Comparison of ENCODE assay signal across 8 mouse cellular contexts in genomic region chr10:127063913-127064870, GRCm38 (mm10). TPM values are rescaled to one million over a fixed set of nuclear protein-coding genes. Genes with fewer than 3 reads are reported as not detected.
DNase-seq lines count a peak whose midpoint lies in the region; ATAC-seq and TF ChIP-seq lines count a peak whose summit lies in the region.

No protein-coding gene starts in this region.

- intact Hi-C loops in gastrocnemius, adult 2 months (cut with DNase I), result no loop called here
- intact Hi-C loops in gastrocnemius, postnatal 36 days (cut with DNase I), result no loop called here

- H3K4me3 ChIP-seq in gastrocnemius, adult 2 months, result peak overlapping the region; percentile 92
- H3K4me3 ChIP-seq in hindbrain, embryonic 14.5 days (replicated peaks; ENCODE audit: low read length), result peak overlapping the region; percentile 75
- peak overlapping the region; percentile 75 for H3K4me3 ChIP-seq in midbrain, embryonic 16.5 days (ENCODE audit: low read depth, low read length)

- peak overlapping the region; percentile 93 for H3K9ac ChIP-seq in hindbrain, embryonic 14.5 days
- peak overlapping the region; percentile 84 for H3K9ac ChIP-seq in midbrain, embryonic 16.5 days (ENCODE audit: low read depth, low read length)

- TF ChIP-seq CTCF in gastrocnemius, adult 2 months (IDR thresholded peaks at IDR 0.05), result no peak

- peak; percentile 14 for DNase-seq in gastrocnemius, adult 2 months
- DNase-seq in gastrocnemius, postnatal 36 days, result no peak
- DNase-seq in thymus, postnatal 0 days (ENCODE audit: low spot score), result peak; percentile 15
- no peak for DNase-seq in thymus, adult 18-20 months
- no peak for DNase-seq in hindbrain, embryonic 14.5 days (ENCODE audit: low spot score)
- DNase-seq in spleen, postnatal 14 days (ENCODE audit: low spot score in 2 of 2), result no peak
- DNase-seq in urinary bladder, postnatal 14 days (ENCODE audit: low spot score), result no peak

- no peak for ATAC-seq in hindbrain, embryonic 14.5 days (ENCODE audit: low FRiP score)
- peak; percentile 4; the same call in 1 of the 2 replicates for ATAC-seq in midbrain, embryonic 16.5 days

- peak overlapping the region; percentile 95 for H3K27ac ChIP-seq in gastrocnemius, adult 2 months
- peak overlapping the region; percentile 91 for H3K27ac ChIP-seq in hindbrain, embryonic 14.5 days
- H3K27ac ChIP-seq in midbrain, embryonic 16.5 days (ENCODE audit: low read length), result peak overlapping the region; percentile 95

- no peaks in the 10 kb centered on the region for H3K9me3 ChIP-seq in hindbrain, embryonic 14.5 days (ENCODE audit: control insufficient read depth, low read length)
- no peaks in the 10 kb centered on the region for H3K9me3 ChIP-seq in midbrain, embryonic 16.5 days (replicated peaks; ENCODE audit: control insufficient read depth, low read length, poor library complexity, severe bottlenecking)

- H3K4me2 ChIP-seq in hindbrain, embryonic 14.5 days (replicated peaks), result peak overlapping the region; percentile 80
- peak overlapping the region; percentile 65 for H3K4me2 ChIP-seq in midbrain, embryonic 16.5 days (ENCODE audit: low read length)

- WGBS in hindbrain, embryonic 14.5 days, result 13% methylated on average over 37 of the region's 37 CpGs
- WGBS in midbrain, embryonic 16.5 days, result 12% methylated on average over 37 of the region's 37 CpGs

- peaks cover 34% of the 10 kb centered on the region for H3K4me1 ChIP-seq in hindbrain, embryonic 14.5 days (replicated peaks; ENCODE audit: control insufficient read depth, insufficient read depth, low read length)
- H3K4me1 ChIP-seq in midbrain, embryonic 16.5 days (ENCODE audit: control insufficient read depth, insufficient read depth, low read length), result peaks cover 31% of the 10 kb centered on the region

- H3K36me3 ChIP-seq in hindbrain, embryonic 14.5 days (replicated peaks; ENCODE audit: control insufficient read depth, insufficient read depth), result peaks cover 45% of the 10 kb centered on the region
- H3K36me3 ChIP-seq in midbrain, embryonic 16.5 days (ENCODE audit: control insufficient read depth, insufficient read depth, low read length), result peaks cover 35% of the 10 kb centered on the region

- no peaks in the 10 kb centered on the region for H3K27me3 ChIP-seq in hindbrain, embryonic 14.5 days (ENCODE audit: control insufficient read depth, insufficient read depth, low read length)
- no peaks in the 10 kb centered on the region for H3K27me3 ChIP-seq in midbrain, embryonic 16.5 days (ENCODE audit: control insufficient read depth, insufficient read depth, low read depth, low read length)

RNA-seq across cellular contexts. Expression of gene Cdk4, which starts 0.9 kb away (rescaled TPM):
- 10 to 100 TPM; 33.5 to 40.5 TPM for total RNA-seq in gastrocnemius, adult 2 months (2021)
- total RNA-seq in gastrocnemius, postnatal 36 days (2021), result 10 to 100 TPM; 29.7 to 38.9 TPM
- polyA plus RNA-seq in thymus, postnatal 0 days (2015; fragmentation: Nextera tagmentation; extraction: Ambion mirVana), result 889 and 1,028 TPM in 2 replicates
- polyA plus RNA-seq in hindbrain, embryonic 14.5 days (2014; fragmentation: Nextera tagmentation; extraction: Ambion mirVana), result 764 and 784 TPM in 2 replicates
- polyA plus RNA-seq in midbrain, embryonic 16.5 days (2015; fragmentation: Nextera tagmentation; extraction: Ambion mirVana), result 646 and 776 TPM in 2 replicates

RNA-seq across cellular contexts. Expression of gene March9, which starts 4.2 kb away (rescaled TPM):
- 1 to 10 TPM in 1 of 2 experiments, under 1 TPM in 1; 0.45 to 1.2 TPM for total RNA-seq in gastrocnemius, adult 2 months (2021)
- under 1 TPM; 0.64 to 0.66 TPM for total RNA-seq in gastrocnemius, postnatal 36 days (2021)
- 0.30 and 0.52 TPM in 2 replicates for polyA plus RNA-seq in thymus, postnatal 0 days (2015; fragmentation: Nextera tagmentation; extraction: Ambion mirVana)
- 12.0 and 12.9 TPM in 2 replicates for polyA plus RNA-seq in hindbrain, embryonic 14.5 days (2014; fragmentation: Nextera tagmentation; extraction: Ambion mirVana)
- polyA plus RNA-seq in midbrain, embryonic 16.5 days (2015; fragmentation: Nextera tagmentation; extraction: Ambion mirVana), result 5.6 and 6.3 TPM in 2 replicates

RNA-seq across cellular contexts. Expression of gene Tspan31, which starts 5.9 kb away (rescaled TPM):
- total RNA-seq in gastrocnemius, adult 2 months (2021), result 10 to 100 TPM; 21.6 to 29.9 TPM
- 10 to 100 TPM; 22.1 to 25.0 TPM for total RNA-seq in gastrocnemius, postnatal 36 days (2021)
- polyA plus RNA-seq in thymus, postnatal 0 days (2015; fragmentation: Nextera tagmentation; extraction: Ambion mirVana), result 49.9 and 60.5 TPM in 2 replicates
- polyA plus RNA-seq in hindbrain, embryonic 14.5 days (2014; fragmentation: Nextera tagmentation; extraction: Ambion mirVana), result 54.4 and 83.3 TPM in 2 replicates
- 105 and 110 TPM in 2 replicates for polyA plus RNA-seq in midbrain, embryonic 16.5 days (2015; fragmentation: Nextera tagmentation; extraction: Ambion mirVana)

RNA-seq across cellular contexts. Expression of gene Agap2, which starts 10.9 kb away (rescaled TPM):
- total RNA-seq in gastrocnemius, adult 2 months (2021), result 1 to 10 TPM; 1.6 TPM
- 1 to 10 TPM; 2.1 to 2.9 TPM for total RNA-seq in gastrocnemius, postnatal 36 days (2021)
- 12.3 and 13.5 TPM in 2 replicates for polyA plus RNA-seq in thymus, postnatal 0 days (2015; fragmentation: Nextera tagmentation; extraction: Ambion mirVana)
- polyA plus RNA-seq in hindbrain, embryonic 14.5 days (2014; fragmentation: Nextera tagmentation; extraction: Ambion mirVana), result 6.7 and 8.2 TPM in 2 replicates
- 5.1 and 5.3 TPM in 2 replicates for polyA plus RNA-seq in midbrain, embryonic 16.5 days (2015; fragmentation: Nextera tagmentation; extraction: Ambion mirVana)

RNA-seq across cellular contexts. Expression of gene Cyp27b1, which starts 16.1 kb away (rescaled TPM):
- under 1 TPM in 1 of 2 experiments, not detected in 1; 0.11 TPM for total RNA-seq in gastrocnemius, adult 2 months (2021)
- under 1 TPM; 0.10 to 0.15 TPM for total RNA-seq in gastrocnemius, postnatal 36 days (2021)
- polyA plus RNA-seq in thymus, postnatal 0 days (2015; fragmentation: Nextera tagmentation; extraction: Ambion mirVana), result 0.05 and 0.09 TPM in 2 replicates
- polyA plus RNA-seq in hindbrain, embryonic 14.5 days (2014; fragmentation: Nextera tagmentation; extraction: Ambion mirVana), result 0.08 TPM in 1 of 2 replicates, not detected in the other
- polyA plus RNA-seq in midbrain, embryonic 16.5 days (2015; fragmentation: Nextera tagmentation; extraction: Ambion mirVana), result 0.08 and 0.14 TPM in 2 replicates

Comparison
In these comparisons a context has a peak if more than half of its experiments do, and no peak if none do; other contexts are left out.
1. DNase-seq: peak in gastrocnemius, adult 2 months (single experiment) and thymus, postnatal 0 days (single experiment); none in gastrocnemius, postnatal 36 days (0 of 2), thymus, adult 18-20 months (0 of 2), hindbrain, embryonic 14.5 days (single experiment), spleen, postnatal 14 days (0 of 2) and urinary bladder, postnatal 14 days (single experiment).
2. Peak in every context shown above with its lines, with median percentiles within 50 percentile points of each other: H3K27ac ChIP-seq and H3K4me3 ChIP-seq.